Mouse (Mus musculus) ovary, adult 18-20 months (tissue): ENCODE data around the gene Gm20388.

Experiments used
- DNase-seq: peaks from one replicate; pipeline ENCODE4 v3.0.0; 2022; ENCODE audit warnings: low spot score, mixed read lengths

Gene Gm20388

DNA sequence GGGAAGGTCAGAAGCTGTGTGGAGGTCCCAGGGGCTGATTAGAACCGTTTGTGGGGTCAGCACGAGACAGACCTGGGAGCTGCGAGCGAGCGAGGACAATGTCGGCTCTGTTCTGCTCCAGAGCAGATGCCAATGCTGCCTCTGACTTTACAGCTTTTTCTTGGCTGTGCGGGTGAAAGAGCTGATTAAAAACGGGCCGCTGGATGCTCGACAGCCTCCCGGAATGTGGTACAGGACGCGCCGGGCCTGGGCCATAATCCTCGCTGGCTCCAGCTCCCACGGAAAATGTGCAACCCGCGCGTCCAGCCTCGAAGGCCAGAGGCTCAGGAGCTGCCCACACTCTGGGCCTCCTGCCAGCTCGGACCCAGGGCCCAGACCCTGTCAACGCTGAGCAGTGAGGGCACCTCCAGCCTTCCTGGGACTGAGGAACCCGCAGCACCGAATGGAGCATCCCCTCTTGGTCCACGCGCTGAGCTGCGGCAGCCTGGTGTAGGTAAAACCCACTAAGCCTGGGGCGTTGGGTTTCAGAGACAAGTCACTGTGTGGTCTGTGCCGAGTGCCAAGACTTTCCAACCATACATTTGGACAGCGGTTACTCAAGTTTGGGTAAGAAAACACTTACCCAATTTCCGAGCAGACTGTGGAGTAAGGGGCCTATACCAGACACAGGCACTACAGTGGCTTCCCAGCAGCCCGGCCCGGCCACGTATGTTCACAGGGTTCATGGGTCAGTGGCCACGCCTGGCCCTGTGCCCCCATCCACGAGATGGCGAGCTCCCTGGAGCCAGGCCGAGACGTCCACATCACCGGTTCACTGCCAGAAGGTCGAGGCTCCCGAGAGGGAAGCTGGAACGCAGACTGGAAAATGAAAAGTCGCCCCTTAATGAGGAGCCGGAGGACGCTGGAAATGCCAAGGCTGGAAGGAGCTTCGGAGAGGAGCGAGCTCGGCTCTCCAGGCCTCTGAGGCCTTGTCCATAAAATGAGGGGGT lies 1557.7 kb downstream of the Gm20388 start:
- DNase-seq: no peak

- DNase-seq: no peak
These were observed 1563.7 kb downstream of the Gm20388 start for GRCm38 (mm10) chr8:121474161-121474897.

DNA sequence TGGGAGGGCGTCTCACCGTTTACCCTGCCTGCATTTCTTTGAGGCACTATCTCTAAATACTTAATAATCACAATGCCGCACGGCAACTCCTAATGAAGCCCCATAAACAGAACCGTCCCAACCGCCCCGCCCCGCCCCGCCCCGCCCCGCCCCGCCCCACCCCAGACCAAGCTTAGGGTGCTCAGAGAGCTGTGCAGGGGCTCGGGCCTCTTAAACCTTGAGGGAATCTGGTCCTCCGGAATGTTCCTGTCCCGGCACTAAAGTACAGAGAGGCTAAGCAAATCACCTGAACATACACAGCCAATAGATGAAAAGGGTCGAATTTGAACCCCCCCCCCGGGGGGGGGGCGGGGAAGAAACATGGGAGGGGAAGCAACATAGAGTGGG lies 1564.2 kb downstream of the Gm20388 start:
- no peak for DNase-seq

GRCm38 (mm10) chr8:121477851-121478547 lies 1567.4 kb downstream of the Gm20388 start:
- DNase-seq: no peak

DNA sequence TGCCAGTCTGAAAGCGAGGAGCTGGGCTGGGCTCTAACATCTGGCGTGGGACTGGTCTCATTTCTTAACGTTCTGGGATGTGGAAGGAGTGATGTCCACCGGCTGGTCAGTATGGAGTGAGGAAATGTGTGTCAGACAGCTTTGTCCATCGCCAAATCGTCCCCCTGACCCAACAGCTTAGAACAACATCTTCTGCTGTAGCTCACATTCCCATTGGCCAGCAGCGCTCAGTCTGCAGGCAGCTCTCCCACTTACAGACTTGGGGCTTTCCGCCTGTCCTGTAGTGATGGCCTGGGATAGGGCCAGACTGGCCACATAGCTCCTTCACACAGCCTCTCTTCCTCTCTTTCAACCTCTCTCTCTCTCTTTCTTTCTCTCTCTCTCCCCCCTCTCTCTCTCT lies 1568.5 kb downstream of the Gm20388 start:
- no peak for DNase-seq

- no peak for DNase-seq
These were observed 1569.9 kb downstream of the Gm20388 start for GRCm38 (mm10) chr8:121480411-121481031.

DNA sequence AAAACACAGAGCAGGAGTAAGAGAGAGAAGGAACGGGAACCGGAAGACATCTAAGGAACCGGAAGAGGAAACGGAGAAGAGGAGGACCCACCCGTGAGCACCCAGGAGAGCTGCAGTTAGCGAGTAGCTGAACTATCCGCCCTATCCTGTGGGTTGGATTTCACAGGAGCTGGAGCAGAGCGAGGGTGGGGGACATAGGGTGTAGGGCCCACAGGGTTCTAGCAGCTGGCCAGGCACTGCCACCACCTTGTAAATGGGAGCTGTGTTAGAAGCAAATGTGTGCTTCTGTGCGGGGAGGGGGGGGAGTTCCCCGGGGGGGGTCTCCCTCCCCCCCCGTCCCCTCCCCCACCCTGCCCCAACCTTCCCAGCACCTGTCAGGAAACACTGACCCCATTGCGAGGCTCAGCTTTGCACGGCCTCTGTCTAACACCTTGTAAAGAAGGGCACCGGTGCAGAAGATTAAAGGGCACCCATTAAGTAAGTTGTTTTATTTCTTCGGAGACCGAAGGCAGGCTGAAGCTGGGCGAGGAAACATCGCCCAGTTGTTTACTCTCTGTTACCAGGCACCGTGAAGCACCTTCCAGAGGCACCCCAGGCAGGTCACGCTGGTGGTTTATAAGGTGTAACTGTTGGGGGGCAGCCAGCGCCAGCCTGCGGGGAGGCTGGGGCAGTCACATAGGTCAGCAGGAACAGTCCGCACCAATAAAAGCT lies 1573.6 kb downstream of the Gm20388 start:
- DNase-seq: no peak

GRCm38 (mm10) chr8:121491633-121492032 lies 1581.0 kb downstream of the Gm20388 start:
- no peak for DNase-seq

- DNase-seq: no peak
These were observed 1587.0 kb downstream of the Gm20388 start for GRCm38 (mm10) chr8:121497621-121498020.

DNA sequence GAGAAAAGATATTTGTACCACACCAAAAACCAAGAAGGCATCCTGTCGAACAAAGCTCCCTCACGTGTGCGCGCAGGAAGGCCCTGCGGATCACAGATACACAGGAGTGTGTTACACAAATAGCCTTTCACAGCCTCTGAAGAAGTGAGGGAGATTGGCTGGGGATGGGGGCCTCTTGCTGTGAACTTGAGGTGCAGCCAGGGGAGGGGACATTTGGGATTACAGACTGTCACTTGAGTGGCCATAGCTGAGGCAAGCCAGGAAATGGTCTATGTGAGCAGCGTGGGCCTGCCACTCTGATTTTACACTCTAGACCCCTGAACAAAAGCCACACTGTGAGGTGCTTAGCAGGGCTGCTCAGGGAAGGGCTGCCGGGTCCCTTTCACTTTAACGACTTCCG lies 1601.1 kb downstream of the Gm20388 start:
- DNase-seq: no peak

DNA sequence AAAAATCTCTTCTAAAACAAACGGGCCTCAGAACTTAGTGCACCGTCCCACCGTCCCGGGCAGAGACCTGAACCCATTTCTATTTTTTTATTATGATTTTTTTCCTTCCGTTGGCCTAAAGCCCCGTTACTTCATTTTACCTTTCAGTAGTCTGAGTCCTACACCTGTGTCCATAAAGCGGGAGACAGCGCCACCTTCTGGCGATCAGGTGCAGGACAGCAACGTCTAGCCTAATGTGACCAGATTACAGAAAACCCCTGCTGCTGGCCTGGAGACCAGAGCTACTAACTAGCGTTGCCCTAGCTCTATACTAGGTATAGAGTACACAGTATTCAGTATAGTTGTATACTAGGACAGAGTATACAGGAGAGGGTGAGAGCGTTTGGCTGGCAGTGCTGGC lies 1602.8 kb downstream of the Gm20388 start:
- peak; percentile 38 for DNase-seq

DNA sequence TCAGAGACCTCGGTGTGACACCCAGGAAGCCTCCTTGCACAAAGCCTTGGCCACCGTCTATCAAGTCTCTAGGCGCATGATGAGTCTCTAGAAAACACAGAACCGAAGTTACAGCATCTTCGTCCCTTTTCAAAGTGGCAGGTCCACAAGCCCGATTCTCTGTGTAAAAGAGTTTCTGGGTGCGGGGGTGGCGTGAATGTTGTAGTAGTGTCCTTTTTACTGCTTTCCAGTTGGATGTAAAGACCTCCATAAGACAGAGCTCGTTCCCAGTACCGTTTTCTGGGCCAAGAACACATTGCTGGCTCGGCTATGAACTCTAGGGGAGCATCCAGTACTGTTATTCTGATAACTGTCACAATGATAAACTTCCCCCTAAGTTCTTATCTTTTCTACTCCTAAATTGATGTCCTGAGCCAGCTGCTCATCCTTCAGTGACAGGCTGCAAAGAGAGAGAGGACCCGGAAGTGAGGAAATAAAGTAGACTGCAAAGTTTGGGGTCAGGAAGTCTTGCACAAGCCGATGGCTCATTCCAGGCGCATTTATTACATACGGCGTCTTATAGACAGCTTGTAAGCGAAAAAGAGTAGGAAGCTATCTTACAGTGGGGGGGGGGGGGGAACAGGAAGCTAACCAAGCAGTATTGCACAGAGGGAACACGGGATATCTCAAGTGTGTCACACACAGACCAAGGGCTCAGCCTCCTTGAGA lies 1614.6 kb downstream of the Gm20388 start:
- DNase-seq: no peak

GRCm38 (mm10) chr8:121526811-121527550 lies 1616.3 kb downstream of the Gm20388 start:
- DNase-seq: no peak

DNA sequence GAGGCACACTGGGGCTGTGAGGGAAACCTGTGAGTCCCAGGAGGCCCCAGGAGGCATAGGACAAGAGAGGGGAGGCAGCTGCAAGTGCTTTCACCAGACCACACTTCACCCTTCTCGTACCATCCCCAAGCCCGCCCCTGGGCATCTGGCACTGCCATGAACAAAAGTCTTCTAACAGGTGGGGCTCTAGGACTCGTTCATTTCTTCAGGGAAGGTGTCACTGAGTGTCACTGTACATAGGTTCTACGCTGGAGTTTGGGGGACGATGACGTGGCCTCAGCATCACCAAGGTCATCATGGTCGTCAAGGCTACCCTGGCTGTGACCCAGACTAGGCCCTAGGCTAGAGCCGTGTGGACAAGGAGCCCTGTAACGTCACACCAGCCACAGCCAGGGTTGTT lies 1617.1 kb downstream of the Gm20388 start:
- no peak for DNase-seq

DNA sequence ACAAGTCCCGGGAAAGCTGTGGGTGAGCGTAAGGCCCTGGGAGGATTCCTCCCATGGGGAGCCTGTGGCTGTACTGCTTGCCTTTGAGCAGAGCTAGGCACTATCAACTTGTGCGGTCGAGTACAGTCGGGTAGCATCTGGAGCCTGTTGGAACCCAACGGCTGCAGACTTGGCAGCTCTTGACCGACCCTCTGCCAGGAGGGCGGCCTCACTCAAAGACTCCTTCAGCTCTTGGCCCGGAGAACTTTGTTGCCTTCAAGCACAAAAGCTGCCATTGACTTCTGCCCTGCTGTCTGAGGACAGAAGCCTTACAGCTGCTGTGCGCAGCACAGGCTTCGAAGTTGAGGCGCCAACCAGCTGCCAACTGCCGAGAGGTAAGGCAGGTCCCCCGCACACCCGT lies 1618.1 kb downstream of the Gm20388 start:
- DNase-seq: no peak

DNA sequence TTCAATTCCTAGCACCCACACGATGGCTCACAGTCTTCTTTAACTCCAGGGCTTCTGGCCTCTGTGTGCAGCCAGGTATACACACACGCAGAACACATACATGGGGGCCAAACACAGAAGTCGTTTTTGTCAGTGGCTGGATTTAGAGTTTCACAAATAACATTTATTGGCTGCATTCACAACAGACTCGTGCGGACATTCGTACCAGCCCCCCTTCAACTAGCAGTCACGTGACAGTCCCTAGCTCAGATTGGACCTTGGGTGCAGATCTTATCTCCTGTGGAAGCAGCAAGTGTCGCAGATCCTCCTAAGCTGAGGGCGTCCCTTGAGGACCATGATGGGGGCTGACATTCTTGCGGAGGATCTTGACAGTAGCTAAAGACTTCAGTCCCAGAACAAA lies 1620.0 kb downstream of the Gm20388 start:
- no peak for DNase-seq

GRCm38 (mm10) chr8:121532381-121532780 lies 1621.7 kb downstream of the Gm20388 start:
- DNase-seq: no peak

GRCm38 (mm10) chr8:121541862-121542261 lies 1631.2 kb downstream of the Gm20388 start:
- DNase-seq: no peak

DNA sequence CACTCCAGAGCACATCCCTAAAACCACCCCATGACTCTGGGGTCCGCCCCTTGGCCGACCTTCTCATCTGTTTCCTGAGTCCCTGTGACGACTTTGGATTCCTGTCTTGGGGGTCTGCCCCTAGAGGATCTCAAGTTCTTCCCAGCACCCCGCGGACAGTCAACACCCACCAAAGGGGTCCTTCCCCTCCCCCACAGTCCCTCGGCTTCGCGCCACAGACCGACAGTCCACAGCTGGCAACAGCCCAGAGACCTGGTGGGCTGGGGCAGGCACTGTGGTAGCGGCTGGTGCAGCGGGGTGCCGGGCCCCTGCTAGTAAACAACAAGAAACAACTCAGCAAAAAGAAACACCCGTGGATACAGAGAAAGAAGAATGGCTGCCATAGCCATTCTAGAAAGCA lies 1632.3 kb downstream of the Gm20388 start:
- DNase-seq: no peak

DNA sequence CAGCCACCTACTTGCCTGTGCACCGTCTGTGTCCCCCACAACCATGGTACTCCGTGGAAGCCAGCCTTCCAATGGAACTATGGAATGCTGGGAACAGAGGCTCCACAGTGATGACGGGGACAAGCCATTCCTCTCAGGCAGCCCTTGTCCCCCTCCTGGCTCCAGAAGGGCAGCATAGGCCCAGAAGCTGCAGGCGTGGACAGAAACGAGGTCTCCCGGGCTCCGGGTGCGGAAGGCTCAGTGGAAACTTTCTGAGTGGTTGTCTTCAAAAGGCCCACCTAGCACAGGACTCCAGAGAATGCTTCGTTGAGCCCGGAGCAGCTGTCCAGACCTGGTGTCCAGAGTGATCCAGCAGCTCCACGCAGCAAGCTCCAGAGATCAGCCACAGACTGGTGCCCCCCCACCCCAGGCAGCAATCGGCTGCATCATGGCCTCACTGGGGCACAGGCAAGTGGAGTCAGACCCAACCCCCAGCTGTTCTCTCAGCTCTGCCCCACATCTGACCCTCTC lies 1633.7 kb downstream of the Gm20388 start, which contains the start of gene 1700018B08Rik:
1700018B08Rik (minus strand) TSS at position 45 of the 510 bp plus-strand sequence.
- no peak for DNase-seq
